Mouse (Mus musculus) neutrophil, adult 5-6 weeks (primary cell): ENCODE measurements around the gene Mgat5. TPM values are rescaled to one million over a fixed set of nuclear protein-coding genes. Genes with fewer than 3 reads are reported as not detected.

ENCODE experiments used
- ATAC-seq: fragments of 151-379, 151-347 bp; 2 replicates; pipeline ENCODE4 v1.8.0; 2017; ENCODE audit warnings: mild to moderate bottlenecking, moderate TSS enrichment; ENCODE audit not compliant: insufficient number of reproducible peaks, poor library complexity, low FRiP score, severe bottlenecking; ENCODE audit errors: extremely low read depth
- total RNA-seq: library from RNA; stranded (forward); fragments of 200-1000 nt; gene quantifications from 2 replicates; pipeline ENCODE4 v1.2.3, GENCODE M21; 2017

Gene Mgat5
- total RNA-seq, 1 experiment from 2014 or later, result 15.1 TPM

- ATAC-seq, result no peak
Observed at GRCm38 (mm10) chr1:127214585-127215232, 9.9 kb downstream of the Mgat5 start.

GRCm38 (mm10) chr1:127216979-127217378, 12.2 kb downstream of the Mgat5 start:
- ATAC-seq, result no peak

- ATAC-seq, result no peak
Observed at GRCm38 (mm10) chr1:127217665-127218064, 12.8 kb downstream of the Mgat5 start.

- ATAC-seq, result no peak
Observed at GRCm38 (mm10) chr1:127218182-127218581, 13.4 kb downstream of the Mgat5 start.

- peak; percentile 38; the same call in 1 of the 2 replicates for ATAC-seq
Observed at GRCm38 (mm10) chr1:127219161-127219560, 14.3 kb downstream of the Mgat5 start.

GRCm38 (mm10) chr1:127219621-127220020, 14.8 kb downstream of the Mgat5 start:
- no peak for ATAC-seq

- no peak for ATAC-seq
Observed at GRCm38 (mm10) chr1:127221998-127222736, 17.4 kb downstream of the Mgat5 start.

GRCm38 (mm10) chr1:127225060-127225459, 20.2 kb downstream of the Mgat5 start:
- no peak for ATAC-seq

GRCm38 (mm10) chr1:127229011-127229410, 24.2 kb downstream of the Mgat5 start:
- no peak for ATAC-seq

- ATAC-seq, result peak; percentile 58; the same call in 1 of the 2 replicates
Observed at GRCm38 (mm10) chr1:127230468-127230867, 25.7 kb downstream of the Mgat5 start.

GRCm38 (mm10) chr1:127233191-127233651, 28.4 kb downstream of the Mgat5 start:
- no peak for ATAC-seq

- ATAC-seq, result no peak
Observed at GRCm38 (mm10) chr1:127235157-127235556, 30.3 kb downstream of the Mgat5 start.

GRCm38 (mm10) chr1:127236396-127236795, 31.6 kb downstream of the Mgat5 start:
- ATAC-seq, result no peak

- peak; percentile 18; the same call in 1 of the 2 replicates for ATAC-seq
Observed at GRCm38 (mm10) chr1:127238871-127239314, 34.1 kb downstream of the Mgat5 start.

- ATAC-seq, result peak; percentile 62; the same call in 1 of the 2 replicates
Observed at GRCm38 (mm10) chr1:127239914-127240313, 35.1 kb downstream of the Mgat5 start.

GRCm38 (mm10) chr1:127242151-127242887, 37.5 kb downstream of the Mgat5 start:
- peak; percentile 25 for ATAC-seq

- ATAC-seq, result peak; percentile 18
Observed at GRCm38 (mm10) chr1:127242888-127243588, 38.2 kb downstream of the Mgat5 start.

- ATAC-seq, result no peak
Observed at GRCm38 (mm10) chr1:127244054-127244770, 39.4 kb downstream of the Mgat5 start.
